Mouse (Mus musculus): ENCODE measurements around the gene Lime1. TPM values are rescaled to one million over a fixed set of nuclear protein-coding genes. Genes with fewer than 3 reads are reported as not detected.

The Lime1 gene
- polyA plus RNA-seq, 1 experiment from 2014 or later, result 12.2 TPM

DNA sequence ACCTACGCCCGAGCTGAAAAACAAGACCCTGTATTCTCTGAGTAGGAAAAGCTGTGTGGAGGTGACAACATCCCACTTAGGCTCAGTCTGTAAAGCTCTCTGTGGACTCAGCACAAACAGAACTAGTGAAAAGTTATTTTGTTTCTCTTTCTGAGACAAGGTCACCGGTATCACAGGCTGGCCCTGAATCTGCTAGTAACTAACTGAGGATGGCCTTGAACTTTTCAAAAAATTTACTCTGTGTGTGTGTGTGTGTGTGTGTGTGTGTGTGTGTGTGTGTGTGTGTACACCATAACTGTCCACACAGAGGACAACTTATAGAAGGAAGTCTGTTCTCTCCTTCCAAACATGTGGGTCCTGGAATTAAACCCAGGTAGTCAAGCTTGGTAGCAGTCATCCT lies 14.2 kb downstream of the Lime1 start:
- ATAC-seq (no peak), DNase-seq (ENCODE audit: low spot score) (no peak)
- no peak for TF ChIP-seq EP300 (IDR thresholded peaks at IDR 0.05)
- no peak for TF ChIP-seq CTCF (IDR thresholded peaks at IDR 0.05)
- Histone ChIP-seq H3K27me3 (replicated peaks; ENCODE audit: insufficient read depth, low read length) (no peaks in the 10 kb centered on the region), H3K4me2 (replicated peaks; ENCODE audit: low read depth, low read length) (no peak overlapping the region), H3K4me3 (ENCODE audit: low read depth, low read length) (no peak overlapping the region), H3K27ac (ENCODE audit: low read length) (no peak overlapping the region), H3K36me3 (ENCODE audit: insufficient read depth, low read length) (no peaks in the 10 kb centered on the region; the same call in 1 of the 2 replicates), H3K9me3 (ENCODE audit: low read length) (no peaks in the 10 kb centered on the region), H3K4me1 (ENCODE audit: insufficient read depth, low read depth, low read length) (no peaks in the 10 kb centered on the region), H3K9ac (replicated peaks; ENCODE audit: low read depth) (no peak overlapping the region)
- 88% methylated on average over 3 of the region's 3 CpGs for WGBS

DNA sequence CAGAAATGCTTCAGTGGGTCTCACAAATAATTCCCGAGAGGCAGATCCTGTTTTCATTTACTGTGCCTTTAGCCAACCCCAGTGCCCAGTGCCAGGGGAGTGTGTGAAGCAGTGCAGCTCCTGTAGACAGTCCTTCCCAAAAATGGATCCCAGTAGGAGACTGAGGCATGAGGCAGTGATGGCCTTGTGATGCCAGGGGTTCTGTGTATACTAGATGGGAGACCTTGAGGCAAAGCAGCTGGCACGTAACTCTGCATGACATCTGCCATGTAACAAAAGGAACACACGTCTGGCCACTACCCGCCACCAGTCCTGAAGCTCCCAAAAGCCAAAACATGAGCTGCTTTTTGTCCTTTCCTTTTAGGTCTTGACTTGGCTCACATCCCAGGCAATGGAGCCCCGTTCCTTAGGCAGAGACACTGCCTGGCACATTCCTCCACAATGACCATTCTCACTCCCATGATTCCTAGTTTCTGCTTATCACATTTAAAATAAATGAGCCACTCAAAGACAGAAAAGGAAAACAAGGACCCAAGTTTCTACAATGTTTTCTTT lies 17.4 kb downstream of the Lime1 start:
- Histone ChIP-seq H3K4me2 (replicated peaks; ENCODE audit: low read depth, low read length) (no peak overlapping the region), H3K27me3 (replicated peaks; ENCODE audit: insufficient read depth, low read length) (no peaks in the 10 kb centered on the region), H3K9ac (replicated peaks; ENCODE audit: low read depth) (no peak overlapping the region), H3K27ac (ENCODE audit: low read length) (no peak overlapping the region), H3K9me3 (ENCODE audit: low read length) (no peaks in the 10 kb centered on the region), H3K4me3 (ENCODE audit: low read depth, low read length) (no peak overlapping the region), H3K4me1 (ENCODE audit: insufficient read depth, low read depth, low read length) (no peaks in the 10 kb centered on the region), H3K36me3 (ENCODE audit: insufficient read depth, low read length) (no peaks in the 10 kb centered on the region; the same call in 1 of the 2 replicates)
- WGBS, result 51% methylated on average over 5 of the region's 5 CpGs
- no peak for TF ChIP-seq CTCF (IDR thresholded peaks at IDR 0.05)
- TF ChIP-seq EP300 (IDR thresholded peaks at IDR 0.05), result no peak
- peak; percentile 17 for DNase-seq (ENCODE audit: low spot score)
- no peak for ATAC-seq

GRCm38 (mm10) chr2:181401497-181401896 lies 21.6 kb downstream of the Lime1 start:
- no peaks in the 10 kb centered on the region for H3K27me3 ChIP-seq (replicated peaks; ENCODE audit: insufficient read depth, low read length)
- H3K4me2 ChIP-seq (replicated peaks; ENCODE audit: low read depth, low read length), result no peak overlapping the region
- H3K4me1 ChIP-seq (ENCODE audit: insufficient read depth, low read depth, low read length), result no peaks in the 10 kb centered on the region
- H3K9ac ChIP-seq (replicated peaks; ENCODE audit: low read depth), result no peak overlapping the region
- ATAC-seq, result no peak
- no peaks in the 10 kb centered on the region for H3K9me3 ChIP-seq (ENCODE audit: low read length)
- H3K27ac ChIP-seq (ENCODE audit: low read length), result no peak overlapping the region
- H3K36me3 ChIP-seq (ENCODE audit: insufficient read depth, low read length), result no peaks in the 10 kb centered on the region
- WGBS, result 10% methylated on average over 1 of the region's 1 CpGs
- no peak overlapping the region for H3K4me3 ChIP-seq (ENCODE audit: low read depth, low read length)
- no peak for TF ChIP-seq EP300 (IDR thresholded peaks at IDR 0.05)
- no peak for DNase-seq (ENCODE audit: low spot score)

DNA sequence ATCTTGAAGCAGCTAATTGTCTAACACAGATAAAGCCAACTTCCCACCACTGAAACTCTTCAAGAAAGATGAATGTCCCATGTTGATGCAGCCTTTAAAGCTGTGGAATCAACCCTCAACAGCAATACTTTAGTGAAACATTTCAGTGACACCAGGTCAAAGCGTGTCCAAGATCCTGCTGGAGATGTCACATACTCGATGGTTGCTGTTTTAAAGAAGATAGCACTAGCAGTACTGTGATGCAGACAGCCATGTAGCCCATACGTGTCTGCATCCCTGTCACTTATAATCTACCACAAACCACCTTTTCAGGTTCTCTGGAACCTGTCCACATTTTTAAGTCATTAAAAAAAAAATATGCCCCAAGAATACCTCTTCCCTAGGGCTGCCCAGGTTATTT lies 23.8 kb downstream of the Lime1 start:
- no peak overlapping the region for H3K4me3 ChIP-seq (ENCODE audit: low read depth, low read length)
- no peak for ATAC-seq
- TF ChIP-seq EP300 (IDR thresholded peaks at IDR 0.05) (no peak), CTCF (IDR thresholded peaks at IDR 0.05) (no peak)
- H3K9ac ChIP-seq (replicated peaks; ENCODE audit: low read depth), result no peak overlapping the region
- no peaks in the 10 kb centered on the region for H3K9me3 ChIP-seq (ENCODE audit: low read length)
- H3K4me1 ChIP-seq (ENCODE audit: insufficient read depth, low read depth, low read length), result no peaks in the 10 kb centered on the region
- no peak overlapping the region for H3K4me2 ChIP-seq (replicated peaks; ENCODE audit: low read depth, low read length)
- H3K27ac ChIP-seq (ENCODE audit: low read length), result no peak overlapping the region
- no peaks in the 10 kb centered on the region for H3K27me3 ChIP-seq (replicated peaks; ENCODE audit: insufficient read depth, low read length)
- H3K36me3 ChIP-seq (ENCODE audit: insufficient read depth, low read length), result no peaks in the 10 kb centered on the region
- 83% methylated on average over 3 of the region's 3 CpGs for WGBS
- DNase-seq (ENCODE audit: low spot score), result no peak

DNA sequence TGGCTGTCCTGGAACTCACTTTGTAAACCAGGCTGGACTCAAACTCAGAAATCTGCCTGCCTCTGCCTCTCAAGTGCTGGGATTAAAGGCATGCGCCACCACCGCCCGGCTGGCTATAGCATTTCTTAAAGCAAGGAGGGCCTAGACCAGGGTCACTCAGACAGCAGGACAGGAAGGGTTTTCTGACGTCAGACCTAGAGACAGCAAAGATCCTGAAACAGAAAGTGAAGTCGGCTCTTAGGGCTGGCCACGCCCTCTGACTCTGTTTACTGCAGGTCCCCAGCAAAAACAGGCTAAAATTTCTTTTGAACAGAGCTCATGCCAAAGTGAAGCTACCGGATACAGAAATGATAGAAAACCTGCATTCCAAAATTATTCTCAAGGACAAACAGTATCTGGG lies 29.8 kb downstream of the Lime1 start:
- Histone ChIP-seq H3K36me3 (ENCODE audit: insufficient read depth, low read length) (no peaks in the 10 kb centered on the region), H3K9ac (replicated peaks; ENCODE audit: low read depth) (no peak overlapping the region), H3K4me3 (ENCODE audit: low read depth, low read length) (no peak overlapping the region), H3K27me3 (replicated peaks; ENCODE audit: insufficient read depth, low read length) (no peaks in the 10 kb centered on the region), H3K4me1 (ENCODE audit: insufficient read depth, low read depth, low read length) (no peaks in the 10 kb centered on the region), H3K4me2 (replicated peaks; ENCODE audit: low read depth, low read length) (no peak overlapping the region), H3K27ac (ENCODE audit: low read length) (no peak overlapping the region), H3K9me3 (ENCODE audit: low read length) (no peaks in the 10 kb centered on the region)
- DNase-seq (ENCODE audit: low spot score) (no peak), ATAC-seq (no peak)
- TF ChIP-seq CTCF (IDR thresholded peaks at IDR 0.05), result no peak
- no peak for TF ChIP-seq EP300 (IDR thresholded peaks at IDR 0.05)
- WGBS, result 76% methylated on average over 7 of the region's 7 CpGs

GRCm38 (mm10) chr2:181410760-181411473 lies 31.0 kb downstream of the Lime1 start:
- no peaks in the 10 kb centered on the region for H3K9me3 ChIP-seq (ENCODE audit: low read length)
- no peak for TF ChIP-seq EP300 (IDR thresholded peaks at IDR 0.05)
- peak; percentile 86 for TF ChIP-seq CTCF (IDR thresholded peaks at IDR 0.05)
- H3K9ac ChIP-seq (replicated peaks; ENCODE audit: low read depth), result no peak overlapping the region
- no peaks in the 10 kb centered on the region for H3K27me3 ChIP-seq (replicated peaks; ENCODE audit: insufficient read depth, low read length)
- ATAC-seq (peak; percentile 80), DNase-seq (ENCODE audit: low spot score) (peak; percentile 86)
- no peak overlapping the region for H3K27ac ChIP-seq (ENCODE audit: low read length)
- no peak overlapping the region for H3K4me3 ChIP-seq (ENCODE audit: low read depth, low read length)
- H3K4me2 ChIP-seq (replicated peaks; ENCODE audit: low read depth, low read length), result no peak overlapping the region
- H3K4me1 ChIP-seq (ENCODE audit: insufficient read depth, low read depth, low read length), result no peaks in the 10 kb centered on the region
- 47% methylated on average over 4 of the region's 4 CpGs for WGBS
- no peaks in the 10 kb centered on the region for H3K36me3 ChIP-seq (ENCODE audit: insufficient read depth, low read length)

All from lung, postnatal 0 days (tissue).